Mouse (Mus musculus): ENCODE results near the gene Mtss1l. TPM values are rescaled to one million over a fixed set of nuclear protein-coding genes. Genes with fewer than 3 reads are reported as not detected.

The Mtss1l gene
- total RNA-seq (2021) = 25.2 and 25.8 TPM in 2 replicates
- long read RNA-seq, experiment 1, full-length matches to known transcripts = 1 of 20 reads
- long read RNA-seq, experiment 1, partial matches to known transcripts = 6 of 20 reads
- long read RNA-seq, experiment 1, other reads (novel, unspliced or antisense) = 13 of 20 reads
- long read RNA-seq, experiment 2, full-length matches to known transcripts = 1 of 10 reads
- long read RNA-seq, experiment 2, partial matches to known transcripts = 2 of 10 reads
- long read RNA-seq, experiment 2, other reads (novel, unspliced or antisense) = 7 of 10 reads

- peak; percentile 93 for DNase-seq
These were observed at the start of gene Mtss1l for GRCm38 (mm10) chr8:110720685-110721598. Gene Mtss1l (plus strand): TSS chr8:110721476.

DNA sequence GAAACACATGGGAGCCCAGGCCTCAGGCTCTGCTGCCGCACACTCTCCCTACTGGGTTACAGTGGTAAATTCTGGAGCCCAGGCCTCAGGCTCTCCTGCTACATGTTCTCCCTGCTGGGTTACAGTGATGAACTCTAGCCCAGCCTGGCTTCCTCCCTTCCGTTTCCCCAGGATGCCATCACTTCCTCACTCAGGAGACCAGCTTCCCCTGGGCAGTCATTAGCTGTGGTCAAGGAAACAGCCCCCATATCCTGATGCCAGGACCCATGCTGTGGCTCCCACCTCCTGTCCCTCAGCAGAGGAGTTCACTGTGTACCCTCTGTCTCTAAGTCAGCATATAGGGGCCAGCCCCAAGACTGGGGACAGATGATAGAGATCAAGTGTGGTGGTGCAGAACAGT is 49.1 kb upstream of the Mtss1l start:
- DNase-seq = peak; percentile 47

DNA sequence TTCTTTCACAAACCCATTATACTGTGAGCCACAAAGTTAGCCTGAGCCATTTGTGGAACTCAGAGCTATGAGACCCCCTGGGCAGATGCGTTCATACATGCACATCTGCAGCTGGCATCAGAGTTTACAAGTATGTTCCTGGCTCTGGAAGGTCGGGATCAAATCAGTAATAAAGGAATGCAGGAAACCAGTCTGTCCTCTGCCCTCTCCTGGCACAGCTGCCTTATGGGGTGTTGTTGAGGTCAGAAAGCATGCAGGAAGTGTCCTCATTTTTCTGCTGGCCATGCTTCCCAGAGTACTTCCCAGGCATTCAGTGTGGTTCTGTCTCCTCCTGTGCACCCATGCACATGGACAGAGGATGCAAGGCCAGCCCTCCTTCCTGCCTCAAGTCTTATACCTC is 48.1 kb upstream of the Mtss1l start:
- DNase-seq = no peak

GRCm38 (mm10) chr8:110674589-110674988 is 46.7 kb upstream of the Mtss1l start:
- DNase-seq = no peak

DNA sequence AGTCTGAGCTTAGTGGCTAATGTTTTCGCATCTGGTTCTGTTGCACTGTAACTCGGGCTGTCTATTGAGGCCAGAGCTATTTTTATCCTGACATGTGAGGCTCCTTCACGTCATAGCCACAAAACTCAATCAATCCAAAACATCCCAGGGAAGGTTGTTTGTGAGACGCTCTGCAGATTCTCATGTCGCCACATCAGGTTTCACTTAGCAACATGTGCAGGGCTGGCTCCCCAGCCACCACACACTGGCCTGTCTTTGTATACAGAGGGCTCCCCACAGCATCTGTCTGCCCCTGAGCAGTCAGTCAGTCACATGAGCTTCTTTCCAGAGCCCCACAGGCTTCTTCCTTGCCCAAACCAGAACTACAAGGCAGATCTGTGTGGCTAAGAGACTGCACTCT is 44.6 kb upstream of the Mtss1l start:
- DNase-seq = no peak

GRCm38 (mm10) chr8:110677174-110677660 is 44.1 kb upstream of the Mtss1l start:
- DNase-seq = no peak

- DNase-seq = no peak
These were observed 42.3 kb upstream of the Mtss1l start for GRCm38 (mm10) chr8:110678989-110679388.

DNA sequence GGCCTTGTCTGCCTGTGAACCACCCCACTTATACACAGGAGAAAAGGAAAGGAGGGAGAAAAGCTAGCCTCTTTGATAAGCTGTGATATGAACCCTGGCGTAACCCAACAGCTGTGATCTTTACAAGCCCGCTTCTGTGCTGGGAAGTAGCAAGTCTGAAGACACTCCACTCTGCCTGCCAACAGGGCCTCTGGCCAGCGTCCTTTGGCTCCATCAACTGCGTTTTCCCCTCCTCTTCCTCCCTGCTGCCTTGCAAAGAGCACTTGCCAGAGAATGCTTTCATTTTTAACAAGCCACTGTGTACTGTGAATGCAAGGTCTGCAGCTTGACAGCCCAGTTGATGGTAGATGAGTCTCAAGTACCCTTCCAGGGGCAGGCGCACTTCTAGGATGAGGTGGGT is 33.5 kb upstream of the Mtss1l start:
- peak; percentile 58 for DNase-seq

DNA sequence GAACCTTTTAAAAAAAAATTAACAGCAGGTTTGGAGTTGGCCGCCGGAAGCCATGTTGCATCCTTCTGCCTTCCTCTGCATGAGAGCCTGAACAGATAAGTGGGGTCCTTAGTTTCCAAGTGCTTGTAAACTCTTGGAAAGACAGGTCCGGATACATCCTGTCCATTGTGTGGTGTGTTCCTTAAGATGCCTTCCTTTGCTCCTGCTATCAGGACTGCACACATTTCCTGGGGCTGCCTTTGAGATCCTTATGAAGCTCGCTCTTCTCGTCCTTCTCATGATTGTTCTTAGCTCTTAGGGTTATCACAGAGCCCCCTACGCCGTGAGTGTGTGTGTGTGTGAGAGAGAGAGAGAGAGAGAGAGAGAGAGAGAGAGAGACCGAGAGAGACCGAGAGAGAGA is 31.3 kb upstream of the Mtss1l start:
- DNase-seq = no peak

DNA sequence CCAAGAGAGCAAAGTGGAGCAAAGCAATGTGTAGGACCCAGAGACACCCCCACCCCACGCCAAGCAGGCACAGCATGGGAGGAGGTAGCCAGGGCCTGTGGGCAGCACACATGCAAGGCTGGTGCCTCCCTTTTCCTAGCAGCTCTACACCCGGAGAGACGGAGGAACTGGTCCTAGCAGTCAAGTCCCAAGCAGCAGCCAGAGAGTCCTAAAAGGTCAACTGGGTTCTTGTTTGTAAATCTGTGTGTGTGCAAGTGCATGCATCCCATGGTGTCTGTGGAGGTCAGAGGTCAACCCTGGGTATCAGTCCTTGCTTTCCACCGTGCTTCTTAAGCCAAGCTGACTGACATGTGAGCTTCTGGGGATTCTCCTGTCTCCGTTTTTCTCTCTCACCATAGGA is 27.1 kb upstream of the Mtss1l start:
- no peak for DNase-seq

DNA sequence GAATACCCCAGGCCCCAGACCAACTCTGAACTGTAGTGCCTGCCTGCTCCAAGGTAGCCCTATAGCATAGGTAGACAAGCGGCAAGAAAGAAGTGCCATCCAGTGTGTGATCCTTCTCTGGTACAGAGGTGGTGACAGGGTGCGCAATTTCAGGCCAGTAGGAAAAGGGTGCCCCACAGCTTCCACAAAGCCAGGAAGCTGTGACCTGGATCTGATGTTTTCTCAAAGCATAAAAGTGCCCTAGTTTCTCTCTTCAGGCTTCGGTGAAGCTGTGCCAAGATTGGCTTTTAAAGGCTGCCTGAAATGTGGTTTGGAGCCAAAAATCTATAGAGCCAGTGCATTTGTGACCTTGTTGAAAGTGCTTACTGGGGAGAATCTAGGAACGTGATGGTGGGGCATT is 26.4 kb upstream of the Mtss1l start:
- no peak for DNase-seq

- no peak for DNase-seq
These were observed 25.8 kb upstream of the Mtss1l start for GRCm38 (mm10) chr8:110695431-110695830.

DNA sequence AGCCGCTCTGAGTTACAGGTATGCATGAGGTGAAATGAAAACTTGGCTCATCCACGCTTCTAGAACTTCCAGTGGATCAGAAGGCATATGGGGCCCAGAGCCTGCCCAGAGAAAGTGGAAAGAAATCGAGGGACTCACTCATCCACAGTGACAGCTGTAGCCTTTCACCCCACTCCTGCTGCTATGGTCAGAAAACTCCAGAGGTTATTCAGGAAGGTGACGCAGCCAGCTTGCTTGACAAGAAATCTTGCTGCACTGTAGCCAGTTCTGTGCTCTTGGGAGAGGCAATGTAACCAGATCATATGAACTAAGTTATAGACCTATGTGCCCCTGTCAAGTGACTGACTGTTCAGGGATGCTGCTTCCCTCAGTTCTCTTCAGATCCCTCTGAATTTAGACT is 25.2 kb upstream of the Mtss1l start:
- DNase-seq = no peak

DNA sequence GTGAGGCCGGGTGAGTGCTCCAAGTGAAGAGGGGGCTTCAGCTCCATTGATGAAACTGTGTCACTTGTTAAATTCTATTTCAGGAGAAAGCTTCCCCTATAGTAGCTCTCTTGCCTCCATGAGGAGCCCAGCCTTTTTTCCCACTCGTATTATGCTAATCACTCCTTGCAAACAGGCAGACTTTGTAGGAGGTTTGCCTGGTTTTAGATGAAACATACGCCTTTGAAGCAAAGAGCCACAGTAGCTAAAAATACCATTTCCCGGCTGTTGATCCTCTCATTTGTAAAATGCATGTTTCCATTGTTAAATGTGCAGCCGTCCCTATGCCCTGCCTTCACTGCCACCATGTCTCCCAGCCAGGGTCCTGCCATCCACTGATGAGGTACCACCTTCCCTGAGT is 23.7 kb upstream of the Mtss1l start:
- DNase-seq = no peak

DNA sequence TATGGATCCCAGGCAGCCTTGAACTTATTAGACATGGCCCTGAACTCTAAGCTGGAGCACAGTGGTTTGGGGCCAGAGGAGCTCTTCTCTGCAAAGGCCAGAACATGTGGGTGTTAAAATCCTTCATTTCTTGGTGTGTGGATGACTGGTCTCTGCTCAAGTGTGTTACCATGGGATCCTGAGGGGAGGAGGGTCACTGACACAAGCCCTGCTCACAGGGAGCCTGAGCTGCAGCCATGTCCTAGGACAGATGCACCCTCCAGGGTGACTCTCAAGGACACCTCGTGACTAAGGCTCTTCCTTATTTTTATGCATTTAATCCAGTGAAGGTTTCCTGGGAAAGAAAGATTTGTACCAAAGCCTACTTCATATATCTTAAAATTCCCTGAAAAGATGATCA is 23.2 kb upstream of the Mtss1l start:
- DNase-seq = peak; percentile 50

- no peak for DNase-seq
These were observed 21.8 kb upstream of the Mtss1l start for GRCm38 (mm10) chr8:110699501-110699900.

DNA sequence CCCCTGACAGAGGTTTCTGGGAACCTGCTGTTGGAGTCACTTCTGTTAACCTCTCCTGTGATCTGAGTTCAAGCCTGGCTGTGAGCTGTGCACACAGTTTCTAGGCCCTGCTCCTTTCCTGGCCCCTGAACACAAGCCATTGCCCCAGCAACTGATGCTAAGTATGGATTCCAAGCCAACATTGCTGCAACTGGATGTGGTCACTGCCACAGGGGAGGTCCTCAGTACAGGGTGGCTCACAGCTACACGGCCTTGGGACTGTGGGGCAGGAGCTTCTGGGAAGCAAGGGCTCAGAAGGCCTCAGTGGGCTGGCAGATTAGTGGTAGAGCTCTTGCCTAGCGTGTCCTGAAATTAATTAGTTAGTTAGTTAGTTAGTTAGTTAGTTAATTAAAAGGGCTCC is 20.7 kb upstream of the Mtss1l start:
- peak; percentile 59 for DNase-seq

GRCm38 (mm10) chr8:110702636-110703459 is 18.4 kb upstream of the Mtss1l start:
- no peak for DNase-seq

GRCm38 (mm10) chr8:110703460-110704061 is 17.7 kb upstream of the Mtss1l start:
- no peak for DNase-seq

- DNase-seq = no peak
These were observed 17.2 kb upstream of the Mtss1l start for GRCm38 (mm10) chr8:110704103-110704502.

GRCm38 (mm10) chr8:110705391-110706287 is 15.6 kb upstream of the Mtss1l start:
- no peak for DNase-seq
